Mouse (Mus musculus): ENCODE data around the gene Ggt5. TPM values are rescaled to one million over a fixed set of nuclear protein-coding genes. Genes with fewer than 3 reads are reported as not detected.

Ggt5 gene
- polyA plus RNA-seq (2014; fragmentation: Nextera tagmentation; extraction: Ambion mirVana) = 7.8 and 8.4 TPM in 2 replicates

- Histone ChIP-seq H3K27ac (ENCODE audit: low read depth) (peak within 1 kb of the TSS; percentile 87), H3K4me1 (replicated peaks; ENCODE audit: control insufficient read depth, insufficient read depth, low read length) (peaks cover 14% of the 10 kb centered on the region; the same call in 1 of the 2 replicates), H3K27me3 (replicated peaks; ENCODE audit: control insufficient read depth, insufficient read depth, low read length) (no peaks in the 10 kb centered on the region), H3K9me3 (ENCODE audit: control insufficient read depth, low read length) (no peaks in the 10 kb centered on the region), H3K4me3 (ENCODE audit: low read depth, low read length) (peak within 1 kb of the TSS; percentile 29), H3K36me3 (ENCODE audit: control insufficient read depth, insufficient read depth, low read length) (no peaks in the 10 kb centered on the region), H3K4me2 (ENCODE audit: low read length) (peak within 1 kb of the TSS; percentile 47), H3K9ac (ENCODE audit: low read length) (peak within 1 kb of the TSS; percentile 33)
- WGBS = 14% methylated on average over 5 of the region's 5 CpGs
- ATAC-seq (replicated peaks; ENCODE audit: low FRiP score, low TSS enrichment, low read depth) (0 out of 2 replicates have a peak, but pooled peaks have one; percentile 30), DNase-seq (ENCODE audit: low spot score) (peak; percentile 82)
These were observed at the start of gene Ggt5 for GRCm38 (mm10) chr10:75589129-75589528. Gene Ggt5 (plus strand): TSS chr10:75589340.

- DNase-seq (ENCODE audit: low spot score) = no peak
- Histone ChIP-seq H3K4me1 (replicated peaks; ENCODE audit: control insufficient read depth, insufficient read depth, low read length) (peaks cover 27% of the 10 kb centered on the region), H3K27ac (ENCODE audit: low read depth) (peak overlapping the region; percentile 2; the same call in 1 of the 2 replicates), H3K27me3 (replicated peaks; ENCODE audit: control insufficient read depth, insufficient read depth, low read length) (no peaks in the 10 kb centered on the region), H3K4me2 (ENCODE audit: low read length) (peak overlapping the region; percentile 22), H3K9me3 (ENCODE audit: control insufficient read depth, low read length) (no peaks in the 10 kb centered on the region), H3K4me3 (ENCODE audit: low read depth, low read length) (no peak overlapping the region), H3K9ac (ENCODE audit: low read length) (no peak overlapping the region), H3K36me3 (ENCODE audit: control insufficient read depth, insufficient read depth, low read length) (no peaks in the 10 kb centered on the region)
- WGBS = 14% methylated on average over 7 of the region's 7 CpGs
- peak; percentile 52; the same call in 1 of the 2 replicates for ATAC-seq (replicated peaks; ENCODE audit: low FRiP score, low TSS enrichment, low read depth)
These were observed 41.2 kb upstream of the Ggt5 start for GRCm38 (mm10) chr10:75547901-75548300.

GRCm38 (mm10) chr10:75548486-75548885 lies 40.7 kb upstream of the Ggt5 start:
- H3K4me1 ChIP-seq (replicated peaks; ENCODE audit: control insufficient read depth, insufficient read depth, low read length) = peaks cover 27% of the 10 kb centered on the region
- H3K9me3 ChIP-seq (ENCODE audit: control insufficient read depth, low read length) = no peaks in the 10 kb centered on the region
- no peak overlapping the region for H3K9ac ChIP-seq (ENCODE audit: low read length)
- H3K27ac ChIP-seq (ENCODE audit: low read depth) = peak overlapping the region; percentile 2; the same call in 1 of the 2 replicates
- H3K36me3 ChIP-seq (ENCODE audit: control insufficient read depth, insufficient read depth, low read length) = no peaks in the 10 kb centered on the region
- ATAC-seq (replicated peaks; ENCODE audit: low FRiP score, low TSS enrichment, low read depth) = peak; percentile 54; the same call in 1 of the 2 replicates
- no peak for DNase-seq (ENCODE audit: low spot score)
- H3K4me3 ChIP-seq (ENCODE audit: low read depth, low read length) = no peak overlapping the region
- H3K4me2 ChIP-seq (ENCODE audit: low read length) = peak overlapping the region; percentile 22
- WGBS = 17% methylated on average over 14 of the region's 14 CpGs
- no peaks in the 10 kb centered on the region for H3K27me3 ChIP-seq (replicated peaks; ENCODE audit: control insufficient read depth, insufficient read depth, low read length)

- no peak overlapping the region for H3K4me3 ChIP-seq (ENCODE audit: low read depth, low read length)
- no peaks in the 10 kb centered on the region for H3K27me3 ChIP-seq (replicated peaks; ENCODE audit: control insufficient read depth, insufficient read depth, low read length)
- ATAC-seq (replicated peaks; ENCODE audit: low FRiP score, low TSS enrichment, low read depth) (no peak), DNase-seq (ENCODE audit: low spot score) (no peak)
- WGBS = 43% methylated on average over 7 of the region's 7 CpGs
- no peak overlapping the region for H3K9ac ChIP-seq (ENCODE audit: low read length)
- peaks cover 27% of the 10 kb centered on the region for H3K4me1 ChIP-seq (replicated peaks; ENCODE audit: control insufficient read depth, insufficient read depth, low read length)
- H3K27ac ChIP-seq (ENCODE audit: low read depth) = no peak overlapping the region
- H3K4me2 ChIP-seq (ENCODE audit: low read length) = no peak overlapping the region
- no peaks in the 10 kb centered on the region for H3K36me3 ChIP-seq (ENCODE audit: control insufficient read depth, insufficient read depth, low read length)
- no peaks in the 10 kb centered on the region for H3K9me3 ChIP-seq (ENCODE audit: control insufficient read depth, low read length)
These were observed 39.3 kb upstream of the Ggt5 start for GRCm38 (mm10) chr10:75549886-75550285.

- WGBS = 26% methylated on average over 12 of the region's 12 CpGs
- no peaks in the 10 kb centered on the region for H3K36me3 ChIP-seq (ENCODE audit: control insufficient read depth, insufficient read depth, low read length)
- peak overlapping the region; percentile 25; the same call in 1 of the 2 replicates for H3K4me2 ChIP-seq (ENCODE audit: low read length)
- no peak overlapping the region for H3K9ac ChIP-seq (ENCODE audit: low read length)
- ATAC-seq (replicated peaks; ENCODE audit: low FRiP score, low TSS enrichment, low read depth) = 0 out of 2 replicates have a peak, but pooled peaks have one; percentile 11
- no peak for DNase-seq (ENCODE audit: low spot score)
- H3K9me3 ChIP-seq (ENCODE audit: control insufficient read depth, low read length) = no peaks in the 10 kb centered on the region
- H3K4me3 ChIP-seq (ENCODE audit: low read depth, low read length) = no peak overlapping the region
- no peaks in the 10 kb centered on the region for H3K27me3 ChIP-seq (replicated peaks; ENCODE audit: control insufficient read depth, insufficient read depth, low read length)
- no peak overlapping the region for H3K27ac ChIP-seq (ENCODE audit: low read depth)
- peaks cover 27% of the 10 kb centered on the region for H3K4me1 ChIP-seq (replicated peaks; ENCODE audit: control insufficient read depth, insufficient read depth, low read length)
These were observed 38.0 kb upstream of the Ggt5 start for GRCm38 (mm10) chr10:75551175-75551574.

GRCm38 (mm10) chr10:75552106-75552505 lies 37.0 kb upstream of the Ggt5 start:
- Histone ChIP-seq H3K4me1 (replicated peaks; ENCODE audit: control insufficient read depth, insufficient read depth, low read length) (peaks cover 27% of the 10 kb centered on the region), H3K9me3 (ENCODE audit: control insufficient read depth, low read length) (no peaks in the 10 kb centered on the region), H3K9ac (ENCODE audit: low read length) (no peak overlapping the region), H3K36me3 (ENCODE audit: control insufficient read depth, insufficient read depth, low read length) (no peaks in the 10 kb centered on the region), H3K27me3 (replicated peaks; ENCODE audit: control insufficient read depth, insufficient read depth, low read length) (no peaks in the 10 kb centered on the region), H3K27ac (ENCODE audit: low read depth) (no peak overlapping the region), H3K4me2 (ENCODE audit: low read length) (no peak overlapping the region), H3K4me3 (ENCODE audit: low read depth, low read length) (no peak overlapping the region)
- no peak for ATAC-seq (replicated peaks; ENCODE audit: low FRiP score, low TSS enrichment, low read depth)
- WGBS = 66% methylated on average over 2 of the region's 2 CpGs
- no peak for DNase-seq (ENCODE audit: low spot score)

- Histone ChIP-seq H3K9me3 (ENCODE audit: control insufficient read depth, low read length) (no peaks in the 10 kb centered on the region), H3K4me1 (replicated peaks; ENCODE audit: control insufficient read depth, insufficient read depth, low read length) (peaks cover 27% of the 10 kb centered on the region), H3K27ac (ENCODE audit: low read depth) (no peak overlapping the region), H3K4me2 (ENCODE audit: low read length) (no peak overlapping the region), H3K36me3 (ENCODE audit: control insufficient read depth, insufficient read depth, low read length) (no peaks in the 10 kb centered on the region), H3K9ac (ENCODE audit: low read length) (no peak overlapping the region), H3K27me3 (replicated peaks; ENCODE audit: control insufficient read depth, insufficient read depth, low read length) (no peaks in the 10 kb centered on the region), H3K4me3 (ENCODE audit: low read depth, low read length) (no peak overlapping the region)
- WGBS = 64% methylated on average over 13 of the region's 13 CpGs
- DNase-seq (ENCODE audit: low spot score) (no peak), ATAC-seq (replicated peaks; ENCODE audit: low FRiP score, low TSS enrichment, low read depth) (no peak)
These were observed 36.3 kb upstream of the Ggt5 start for GRCm38 (mm10) chr10:75552701-75553450.

GRCm38 (mm10) chr10:75554090-75554489 lies 35.0 kb upstream of the Ggt5 start:
- Histone ChIP-seq H3K36me3 (ENCODE audit: control insufficient read depth, insufficient read depth, low read length) (no peaks in the 10 kb centered on the region), H3K27me3 (replicated peaks; ENCODE audit: control insufficient read depth, insufficient read depth, low read length) (peaks cover 2% of the 10 kb centered on the region; the same call in 1 of the 2 replicates), H3K9me3 (ENCODE audit: control insufficient read depth, low read length) (no peaks in the 10 kb centered on the region), H3K9ac (ENCODE audit: low read length) (no peak overlapping the region), H3K4me3 (ENCODE audit: low read depth, low read length) (no peak overlapping the region), H3K4me2 (ENCODE audit: low read length) (no peak overlapping the region), H3K4me1 (replicated peaks; ENCODE audit: control insufficient read depth, insufficient read depth, low read length) (peaks cover 20% of the 10 kb centered on the region), H3K27ac (ENCODE audit: low read depth) (no peak overlapping the region)
- DNase-seq (ENCODE audit: low spot score) (no peak), ATAC-seq (replicated peaks; ENCODE audit: low FRiP score, low TSS enrichment, low read depth) (no peak)
- 89% methylated on average over 8 of the region's 8 CpGs for WGBS

Data from intestine, embryonic 14.5 days (tissue).